ENCODE assay signal across 8 mouse cellular contexts in genomic region chr19:36925671-36926552, GRCm38 (mm10). TPM values are rescaled to one million over a fixed set of nuclear protein-coding genes. Genes with fewer than 3 reads are reported as not detected.
A peak's percentile ranks its signal among the peaks of the same experiment; 100 is the strongest.
DNase-seq lines count a peak whose midpoint lies in the region; ATAC-seq and TF ChIP-seq lines count a peak whose summit lies in the region.

Gene Btaf1 (plus strand): TSS chr19:36926079.

- H3K9ac ChIP-seq in heart, embryonic 11.5 days (ENCODE audit: low read depth, low read length) = peak within 1 kb of the TSS; percentile 94
- H3K9ac ChIP-seq in kidney, postnatal 0 days (ENCODE audit: low read depth, low read length) = peak within 1 kb of the TSS; percentile 72
- peak within 1 kb of the TSS; percentile 96 for H3K9ac ChIP-seq in liver, embryonic 13.5 days
- H3K9ac ChIP-seq in neural tube, embryonic 11.5 days (ENCODE audit: low read length) = peak within 1 kb of the TSS; percentile 89
- H3K9ac ChIP-seq in stomach, postnatal 0 days (ENCODE audit: low read length) = peak within 1 kb of the TSS; percentile 90

- peaks cover 22% of the 10 kb centered on the region for H3K36me3 ChIP-seq in erythroblast, embryonic 14.5 days (ENCODE audit: control insufficient read depth)
- H3K36me3 ChIP-seq in heart, embryonic 11.5 days (ENCODE audit: control insufficient read depth, insufficient read depth, low read length) = no peaks in the 10 kb centered on the region
- H3K36me3 ChIP-seq in kidney, postnatal 0 days (ENCODE audit: insufficient read depth, low read length) = no peaks in the 10 kb centered on the region
- H3K36me3 ChIP-seq in liver, embryonic 13.5 days = peaks cover 2% of the 10 kb centered on the region; the same call in 1 of the 2 replicates
- H3K36me3 ChIP-seq in neural tube, embryonic 11.5 days (ENCODE audit: control insufficient read depth, insufficient read depth, low read length) = no peaks in the 10 kb centered on the region
- H3K36me3 ChIP-seq in stomach, postnatal 0 days (ENCODE audit: control insufficient read depth, insufficient read depth, low read length) = no peaks in the 10 kb centered on the region

- peak; percentile 95 for TF ChIP-seq POLR2A in brain, embryonic 14.5 days (IDR thresholded peaks at IDR 0.05; ENCODE audit: borderline replicate concordance, extremely low read depth, insufficient read depth, insufficient read length, poor library complexity, severe bottlenecking)

- peaks cover 47% of the 10 kb centered on the region for H3K4me1 ChIP-seq in erythroblast, embryonic 14.5 days (ENCODE audit: control insufficient read depth)
- H3K4me1 ChIP-seq in heart, embryonic 11.5 days (ENCODE audit: control insufficient read depth, insufficient read depth, low read length) = peaks cover 9% of the 10 kb centered on the region
- peaks cover 7% of the 10 kb centered on the region; the same call in 1 of the 2 replicates for H3K4me1 ChIP-seq in kidney, postnatal 0 days (replicated peaks; ENCODE audit: insufficient read depth, low read length)
- peaks cover 46% of the 10 kb centered on the region for H3K4me1 ChIP-seq in liver, embryonic 13.5 days (replicated peaks)
- H3K4me1 ChIP-seq in neural tube, embryonic 11.5 days (ENCODE audit: control insufficient read depth, insufficient read depth, low read length) = peaks cover 4% of the 10 kb centered on the region; the same call in 1 of the 2 replicates
- H3K4me1 ChIP-seq in stomach, postnatal 0 days (replicated peaks; ENCODE audit: control insufficient read depth, insufficient read depth) = no peaks in the 10 kb centered on the region; the same call in 1 of the 2 replicates

- WGBS in heart, embryonic 11.5 days (ENCODE audit: insufficient replicate concordance) = under 1% methylated on average over 86 of the region's 98 CpGs
- WGBS in kidney, postnatal 0 days = under 1% methylated on average over 92 of the region's 98 CpGs
- WGBS in liver, embryonic 13.5 days (ENCODE audit: insufficient replicate concordance) = under 1% methylated on average over 89 of the region's 98 CpGs
- whole genome bisulfite sequencing in neural tube, embryonic 11.5 days = under 1% methylated on average over 84 of the region's 98 CpGs
- under 1% methylated on average over 71 of the region's 98 CpGs for WGBS in stomach, postnatal 0 days

- H3K27me3 ChIP-seq in erythroblast, embryonic 14.5 days (ENCODE audit: control insufficient read depth) = no peaks in the 10 kb centered on the region
- H3K27me3 ChIP-seq in heart, embryonic 11.5 days (ENCODE audit: control insufficient read depth, insufficient read depth, low read length) = no peaks in the 10 kb centered on the region
- H3K27me3 ChIP-seq in kidney, postnatal 0 days (ENCODE audit: insufficient read depth, low read length) = no peaks in the 10 kb centered on the region
- no peaks in the 10 kb centered on the region for H3K27me3 ChIP-seq in liver, embryonic 13.5 days
- H3K27me3 ChIP-seq in neural tube, embryonic 11.5 days (ENCODE audit: control insufficient read depth, insufficient read depth, low read length) = no peaks in the 10 kb centered on the region
- H3K27me3 ChIP-seq in stomach, postnatal 0 days (ENCODE audit: control insufficient read depth, insufficient read depth, low read length) = no peaks in the 10 kb centered on the region

- peak within 1 kb of the TSS; percentile 96 for H3K4me3 ChIP-seq in erythroblast, embryonic 14.5 days (replicated peaks)
- peak within 1 kb of the TSS; percentile 78 for H3K4me3 ChIP-seq in heart, embryonic 11.5 days (ENCODE audit: low read depth, low read length)
- peak within 1 kb of the TSS; percentile 74 for H3K4me3 ChIP-seq in kidney, postnatal 0 days (replicated peaks; ENCODE audit: low read depth, low read length)
- H3K4me3 ChIP-seq in liver, embryonic 13.5 days (replicated peaks) = peak within 1 kb of the TSS; percentile 81
- H3K4me3 ChIP-seq in neural tube, embryonic 11.5 days (ENCODE audit: low read depth, low read length) = peak within 1 kb of the TSS; percentile 95
- peak within 1 kb of the TSS; percentile 94 for H3K4me3 ChIP-seq in stomach, postnatal 0 days (ENCODE audit: low read depth, low read length)

- H3K4me2 ChIP-seq in heart, embryonic 11.5 days = peak within 1 kb of the TSS; percentile 84
- H3K4me2 ChIP-seq in kidney, postnatal 0 days (ENCODE audit: low read length) = peak within 1 kb of the TSS; percentile 59
- H3K4me2 ChIP-seq in liver, embryonic 13.5 days = peak within 1 kb of the TSS; percentile 92
- H3K4me2 ChIP-seq in neural tube, embryonic 11.5 days (ENCODE audit: low read depth) = peak within 1 kb of the TSS; percentile 62
- peak within 1 kb of the TSS; percentile 80 for H3K4me2 ChIP-seq in stomach, postnatal 0 days (replicated peaks; ENCODE audit: low read depth)

- TF ChIP-seq CTCF in brain, embryonic 14.5 days (IDR thresholded peaks at IDR 0.05; ENCODE audit: borderline replicate concordance, extremely low read depth, insufficient read depth, insufficient read length) = no peak
- peak; percentile 6; the same call in 1 of the 2 replicates for TF ChIP-seq CTCF in kidney, postnatal 0 days (IDR thresholded peaks at IDR 0.05; ENCODE audit: low read depth)
- peak; percentile 15; the same call in 1 of the 2 replicates for TF ChIP-seq CTCF in stomach, postnatal 0 days (IDR thresholded peaks at IDR 0.05; ENCODE audit: low read depth)

- DNase-seq in CD4-positive helper T cell, adult 2 months (ENCODE audit: low read depth, low spot score) = peak; percentile 93
- peak; percentile 99 for DNase-seq in brain, embryonic 14.5 days (ENCODE audit: low read depth)
- DNase-seq in kidney, postnatal 0 days (ENCODE audit: low spot score) = peak; percentile 88
- peak; percentile 76 for DNase-seq in liver, embryonic 13.5 days
- peak; percentile 92 for DNase-seq in neural tube, embryonic 11.5 days (ENCODE audit: low spot score)
- DNase-seq in stomach, postnatal 0 days (ENCODE audit: low spot score) = peak; percentile 94

- H3K27ac ChIP-seq in heart, embryonic 11.5 days (ENCODE audit: low read depth, low read length) = peak within 1 kb of the TSS; percentile 94
- H3K27ac ChIP-seq in kidney, postnatal 0 days = peak within 1 kb of the TSS; percentile 92
- peak within 1 kb of the TSS; percentile 98 for H3K27ac ChIP-seq in liver, embryonic 13.5 days
- H3K27ac ChIP-seq in neural tube, embryonic 11.5 days (ENCODE audit: low read depth, low read length) = peak within 1 kb of the TSS; percentile 88
- peak within 1 kb of the TSS; percentile 97 for H3K27ac ChIP-seq in stomach, postnatal 0 days (replicated peaks)

- H3K9me3 ChIP-seq in erythroblast, embryonic 14.5 days (ENCODE audit: control insufficient read depth, low read length) = no peaks in the 10 kb centered on the region
- no peaks in the 10 kb centered on the region for H3K9me3 ChIP-seq in heart, embryonic 11.5 days (replicated peaks; ENCODE audit: control insufficient read depth, low read length)
- no peaks in the 10 kb centered on the region for H3K9me3 ChIP-seq in kidney, postnatal 0 days (replicated peaks; ENCODE audit: low read length)
- H3K9me3 ChIP-seq in liver, embryonic 13.5 days (replicated peaks) = no peaks in the 10 kb centered on the region
- no peaks in the 10 kb centered on the region for H3K9me3 ChIP-seq in neural tube, embryonic 11.5 days (ENCODE audit: control insufficient read depth, low read length)
- H3K9me3 ChIP-seq in stomach, postnatal 0 days (ENCODE audit: control insufficient read depth, low read length) = no peaks in the 10 kb centered on the region

- ATAC-seq in heart, embryonic 11.5 days (replicated peaks; ENCODE audit: insufficient number of reproducible peaks, low FRiP score, low TSS enrichment) = peak; percentile 94
- ATAC-seq in kidney, postnatal 0 days (replicated peaks; ENCODE audit: low FRiP score, low read depth) = peak; percentile 96
- ATAC-seq in liver, embryonic 13.5 days (ENCODE audit: low read depth) = peak; percentile 93
- peak; percentile 97 for ATAC-seq in neural tube, embryonic 11.5 days (ENCODE audit: insufficient read depth, low FRiP score, low TSS enrichment)
- ATAC-seq in stomach, postnatal 0 days (ENCODE audit: low FRiP score, low TSS enrichment) = peak; percentile 94

- no peak for TF ChIP-seq EP300 in stomach, postnatal 0 days (optimal IDR thresholded peaks at IDR 0.05)

RNA-seq across cellular contexts. Expression of gene Btaf1, which starts in this region (rescaled TPM):
- 12.4 and 15.6 TPM in 2 replicates for polyA plus RNA-seq in brain, embryonic 14.5 days (2012; rRNA removed)
- polyA plus RNA-seq in erythroblast, embryonic 14.5 days (2012) = 0.10 TPM in 2 replicates
- polyA plus RNA-seq in heart, embryonic 11.5 days (2014; fragmentation: Nextera tagmentation; extraction: Ambion mirVana) = 12.8 and 13.7 TPM in 2 replicates
- 5.4 and 5.6 TPM in 2 replicates for polyA plus RNA-seq in kidney, postnatal 0 days (2015; fragmentation: Nextera tagmentation; extraction: Ambion mirVana)
- 10.4 and 13.6 TPM in 2 replicates for polyA plus RNA-seq in liver, embryonic 13.5 days (2015; fragmentation: Nextera tagmentation; extraction: Ambion mirVana)
- polyA plus RNA-seq in neural tube, embryonic 11.5 days (2014; fragmentation: Nextera tagmentation; extraction: Ambion mirVana) = 21.9 and 22.2 TPM in 2 replicates
- polyA plus RNA-seq in stomach, postnatal 0 days (2015; fragmentation: Nextera tagmentation; extraction: Ambion mirVana) = 2.8 and 3.1 TPM in 2 replicates

Comparison
In these comparisons a context has a peak if more than half of its experiments do, and no peak if none do; other contexts are left out.
1. Peak in every context shown above with its lines: DNase-seq, ATAC-seq, H3K4me3 ChIP-seq and H3K27ac ChIP-seq.